Mouse (Mus musculus): ENCODE results near the gene Prkn. TPM values are rescaled to one million over a fixed set of nuclear protein-coding genes. Genes with fewer than 3 reads are reported as not detected.
A peak's percentile ranks its signal among the peaks of the same experiment; 100 is the strongest.

Prkn gene
- total and polyA plus RNA-seq, 2 experiments from 2014 or later = 6.2 to 6.8 TPM

GRCm38 (mm10) chr17:12039922-12040321 is 1199.7 kb downstream of the Prkn start:
- no peak overlapping the region for H3K27ac ChIP-seq (ENCODE audit: low read depth, low read length)
- H3K9ac ChIP-seq = no peak overlapping the region
- no peak overlapping the region for H3K4me3 ChIP-seq (ENCODE audit: low read depth, low read length)
- whole genome bisulfite sequencing = 88% methylated on average over 3 of the region's 3 CpGs
- no peak for TF ChIP-seq CTCF (IDR thresholded peaks at IDR 0.05; ENCODE audit: low read depth)
- DNase-seq = no peak
- H3K9me3 ChIP-seq (ENCODE audit: low read length) = no peaks in the 10 kb centered on the region
- no peak overlapping the region for H3K4me2 ChIP-seq (ENCODE audit: low read depth)
- no peaks in the 10 kb centered on the region for H3K4me1 ChIP-seq (ENCODE audit: insufficient read depth)
- H3K27me3 ChIP-seq (ENCODE audit: insufficient read depth, low read length) = no peaks in the 10 kb centered on the region
- H3K36me3 ChIP-seq (ENCODE audit: insufficient read depth) = no peaks in the 10 kb centered on the region
- no peak for ATAC-seq

GRCm38 (mm10) chr17:12040546-12040945 is 1200.4 kb downstream of the Prkn start:
- no peaks in the 10 kb centered on the region for H3K4me1 ChIP-seq (ENCODE audit: insufficient read depth)
- 78% methylated on average over 5 of the region's 5 CpGs for WGBS
- ATAC-seq = no peak

GRCm38 (mm10) chr17:12041091-12041655 is 1201.0 kb downstream of the Prkn start:
- no peak for DNase-seq
- H3K9me3 ChIP-seq (ENCODE audit: low read length) = no peaks in the 10 kb centered on the region
- 92% methylated on average over 5 of the region's 5 CpGs for WGBS
- H3K4me1 ChIP-seq (ENCODE audit: insufficient read depth) = no peaks in the 10 kb centered on the region
- no peak overlapping the region for H3K9ac ChIP-seq
- H3K27ac ChIP-seq (ENCODE audit: low read depth, low read length) = no peak overlapping the region
- TF ChIP-seq CTCF (IDR thresholded peaks at IDR 0.05; ENCODE audit: low read depth) = no peak
- no peak overlapping the region for H3K4me2 ChIP-seq (ENCODE audit: low read depth)
- no peak for ATAC-seq
- H3K4me3 ChIP-seq (ENCODE audit: low read depth, low read length) = no peak overlapping the region
- H3K36me3 ChIP-seq (ENCODE audit: insufficient read depth) = no peaks in the 10 kb centered on the region
- H3K27me3 ChIP-seq (ENCODE audit: insufficient read depth, low read length) = no peaks in the 10 kb centered on the region

More at GRCm38 (mm10) chr17:12040546-12040945, 1200.4 kb downstream of the Prkn start:
- H3K4me3 ChIP-seq (ENCODE audit: low read depth, low read length) = no peak overlapping the region
- no peak for DNase-seq
- H3K27me3 ChIP-seq (ENCODE audit: insufficient read depth, low read length) = no peaks in the 10 kb centered on the region
- no peak overlapping the region for H3K27ac ChIP-seq (ENCODE audit: low read depth, low read length)
- H3K9ac ChIP-seq = no peak overlapping the region
- TF ChIP-seq CTCF (IDR thresholded peaks at IDR 0.05; ENCODE audit: low read depth) = no peak
- H3K9me3 ChIP-seq (ENCODE audit: low read length) = no peaks in the 10 kb centered on the region
- H3K36me3 ChIP-seq (ENCODE audit: insufficient read depth) = no peaks in the 10 kb centered on the region
- no peak overlapping the region for H3K4me2 ChIP-seq (ENCODE audit: low read depth)

GRCm38 (mm10) chr17:12042561-12043256 is 1202.5 kb downstream of the Prkn start:
- H3K27ac ChIP-seq (ENCODE audit: low read depth, low read length) = no peak overlapping the region
- WGBS = 34% methylated on average over 14 of the region's 14 CpGs
- no peaks in the 10 kb centered on the region for H3K27me3 ChIP-seq (ENCODE audit: insufficient read depth, low read length)
- peak; percentile 88 for ATAC-seq
- no peaks in the 10 kb centered on the region for H3K4me1 ChIP-seq (ENCODE audit: insufficient read depth)
- H3K4me3 ChIP-seq (ENCODE audit: low read depth, low read length) = no peak overlapping the region
- no peaks in the 10 kb centered on the region for H3K9me3 ChIP-seq (ENCODE audit: low read length)
- peak; percentile 71 for DNase-seq
- H3K36me3 ChIP-seq (ENCODE audit: insufficient read depth) = no peaks in the 10 kb centered on the region
- H3K4me2 ChIP-seq (ENCODE audit: low read depth) = 0 out of 2 replicates have a peak overlapping the region, but pooled peaks have one; percentile 13
- no peak for TF ChIP-seq CTCF (IDR thresholded peaks at IDR 0.05; ENCODE audit: low read depth)
- H3K9ac ChIP-seq = no peak overlapping the region

GRCm38 (mm10) chr17:12044222-12044621 is 1204.0 kb downstream of the Prkn start:
- DNase-seq = no peak

GRCm38 (mm10) chr17:12045861-12046273 is 1205.7 kb downstream of the Prkn start:
- no peak for TF ChIP-seq CTCF (IDR thresholded peaks at IDR 0.05; ENCODE audit: low read depth)
- no peak overlapping the region for H3K4me2 ChIP-seq (ENCODE audit: low read depth)
- ATAC-seq (peak; percentile 48), DNase-seq (peak; percentile 71)
- no peaks in the 10 kb centered on the region for H3K9me3 ChIP-seq (ENCODE audit: low read length)
- H3K9ac ChIP-seq = no peak overlapping the region
- WGBS = 35% methylated on average over 5 of the region's 5 CpGs
- no peaks in the 10 kb centered on the region for H3K27me3 ChIP-seq (ENCODE audit: insufficient read depth, low read length)
- H3K27ac ChIP-seq (ENCODE audit: low read depth, low read length) = no peak overlapping the region
- H3K4me1 ChIP-seq (ENCODE audit: insufficient read depth) = no peaks in the 10 kb centered on the region
- H3K4me3 ChIP-seq (ENCODE audit: low read depth, low read length) = no peak overlapping the region
- H3K36me3 ChIP-seq (ENCODE audit: insufficient read depth) = no peaks in the 10 kb centered on the region

More at GRCm38 (mm10) chr17:12044222-12044621, 1204.0 kb downstream of the Prkn start:
- H3K27ac ChIP-seq (ENCODE audit: low read depth, low read length) = no peak overlapping the region
- H3K4me3 ChIP-seq (ENCODE audit: low read depth, low read length) = no peak overlapping the region
- H3K27me3 ChIP-seq (ENCODE audit: insufficient read depth, low read length) = no peaks in the 10 kb centered on the region
- no peaks in the 10 kb centered on the region for H3K9me3 ChIP-seq (ENCODE audit: low read length)
- H3K36me3 ChIP-seq (ENCODE audit: insufficient read depth) = no peaks in the 10 kb centered on the region
- no peak overlapping the region for H3K9ac ChIP-seq
- H3K4me1 ChIP-seq (ENCODE audit: insufficient read depth) = no peaks in the 10 kb centered on the region
- no peak for ATAC-seq
- H3K4me2 ChIP-seq (ENCODE audit: low read depth) = no peak overlapping the region
- no peak for TF ChIP-seq CTCF (IDR thresholded peaks at IDR 0.05; ENCODE audit: low read depth)
- 56% methylated on average over 7 of the region's 8 CpGs for WGBS

- no peaks in the 10 kb centered on the region for H3K36me3 ChIP-seq (ENCODE audit: insufficient read depth)
- H3K27me3 ChIP-seq (ENCODE audit: insufficient read depth, low read length) = no peaks in the 10 kb centered on the region
- H3K9me3 ChIP-seq (ENCODE audit: low read length) = no peaks in the 10 kb centered on the region
- TF ChIP-seq CTCF (IDR thresholded peaks at IDR 0.05; ENCODE audit: low read depth) = no peak
- 72% methylated on average over 7 of the region's 7 CpGs for WGBS
- no peak for ATAC-seq
- no peak for DNase-seq
- H3K9ac ChIP-seq = no peak overlapping the region
- no peak overlapping the region for H3K4me2 ChIP-seq (ENCODE audit: low read depth)
- no peak overlapping the region for H3K4me3 ChIP-seq (ENCODE audit: low read depth, low read length)
- no peaks in the 10 kb centered on the region for H3K4me1 ChIP-seq (ENCODE audit: insufficient read depth)
- no peak overlapping the region for H3K27ac ChIP-seq (ENCODE audit: low read depth, low read length)
Observed at GRCm38 (mm10) chr17:12047032-12047431, 1206.8 kb downstream of the Prkn start.

Data from forebrain, postnatal 0 days (tissue).